Mouse (Mus musculus) lung, adult 2 months (tissue): ENCODE results near the gene Rad9a.

Experiments used
- CTCF ChIP-seq: fragments of 200-500 bp; IDR thresholded peaks from 2 replicates; pipeline ENCODE4 v1.5.1; 2011; ENCODE audit warnings: mild to moderate bottlenecking, low read length, control low read depth; ENCODE audit not compliant: insufficient read depth
- POLR2A ChIP-seq: fragments of 200-500 bp; IDR thresholded peaks from 2 replicates; pipeline ENCODE4 v1.6.1; 2011; ENCODE audit warnings: low read depth, mild to moderate bottlenecking, control low read depth, low read length, borderline replicate concordance; ENCODE audit errors: extremely low read depth

GRCm38 (mm10) chr19:4166678-4167476 is 34.6 kb downstream of the Rad9a start:
- no peak for TF ChIP-seq CTCF
- no peak for TF ChIP-seq POLR2A
